In the genomic region with DNA sequence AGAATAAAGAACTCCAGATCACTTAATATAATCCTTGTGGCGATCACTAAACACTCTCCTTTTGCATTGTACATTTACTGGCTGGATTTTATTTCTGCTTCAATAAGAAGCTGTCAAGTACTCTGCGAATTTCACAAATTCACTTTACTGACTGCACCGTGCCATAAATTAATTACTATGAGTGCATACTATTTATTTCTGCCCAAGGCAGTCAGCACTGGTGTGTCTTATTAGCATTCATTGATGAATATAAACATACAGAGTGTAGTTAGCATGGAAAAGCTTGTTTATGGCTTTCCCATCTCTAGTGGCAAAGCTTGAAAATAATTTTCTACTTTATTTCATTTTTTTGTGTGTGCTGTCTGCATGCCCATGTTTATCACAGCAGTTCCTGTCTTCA, we compare ENCODE assay signal across 20 mouse cellular contexts.
DNase-seq lines count a peak whose midpoint lies in the region; ATAC-seq and TF ChIP-seq lines count a peak whose summit lies in the region.
"Had no signal": no experiment of that assay in that cellular context is flagged by ENCODE, and none has a peak within 500 bp of the region (broad histone marks: within the 10 kb centered on the region; RNA-seq: fewer than 3 reads in every experiment).

No protein-coding gene starts in this region.

- no peak for DNase-seq in forebrain, postnatal 0 days
- no peak for DNase-seq in hindbrain, embryonic 14.5 days (ENCODE audit: low spot score)
- no peak for DNase-seq in hindbrain, postnatal 0 days (ENCODE audit: low spot score)
- peak; percentile 26 for DNase-seq in midbrain, embryonic 14.5 days
- peak; percentile 36 for DNase-seq in brain, embryonic 14.5 days (ENCODE audit: low read depth)
- DNase-seq: adrenal gland, adult 2 months; adrenal gland, postnatal 10 days; adrenal gland, postnatal 25 days; cerebellum, adult 11-12 months; cerebellum, adult 2 months; cerebellum, adult 9-10 months; cerebellum, postnatal 10 days; cerebellum, postnatal 25 days had no signal

- no peak for TF ChIP-seq POLR2A in brain, embryonic 14.5 days (IDR thresholded peaks at IDR 0.05; ENCODE audit: borderline replicate concordance, extremely low read depth, insufficient read depth, insufficient read length, poor library complexity, severe bottlenecking)

- H3K9ac ChIP-seq in forebrain, postnatal 0 days: no peak overlapping the region
- no peak overlapping the region for H3K9ac ChIP-seq in forebrain, embryonic 13.5 days
- no peak overlapping the region for H3K9ac ChIP-seq in hindbrain, embryonic 14.5 days
- H3K9ac ChIP-seq in hindbrain, postnatal 0 days (replicated peaks; ENCODE audit: low read length): no peak overlapping the region
- H3K9ac ChIP-seq in midbrain, embryonic 14.5 days (replicated peaks; ENCODE audit: low read length): no peak overlapping the region
- H3K9ac ChIP-seq in midbrain, embryonic 13.5 days (replicated peaks): no peak overlapping the region
- H3K9ac ChIP-seq in heart, embryonic 12.5 days: no peak overlapping the region
- H3K9ac ChIP-seq: embryonic facial prominence, embryonic 12.5 days; forebrain, embryonic 12.5 days; forebrain, embryonic 15.5 days had no signal

- no peak overlapping the region for H3K4me2 ChIP-seq in forebrain, postnatal 0 days (ENCODE audit: low read depth)
- H3K4me2 ChIP-seq in forebrain, embryonic 13.5 days: no peak overlapping the region
- no peak overlapping the region for H3K4me2 ChIP-seq in hindbrain, embryonic 14.5 days (replicated peaks)
- no peak overlapping the region for H3K4me2 ChIP-seq in hindbrain, postnatal 0 days (ENCODE audit: low read depth, low read length)
- no peak overlapping the region for H3K4me2 ChIP-seq in midbrain, embryonic 14.5 days (ENCODE audit: low read length)
- no peak overlapping the region for H3K4me2 ChIP-seq in midbrain, embryonic 13.5 days (replicated peaks)
- H3K4me2 ChIP-seq in heart, embryonic 12.5 days: no peak overlapping the region
- H3K4me2 ChIP-seq: embryonic facial prominence, embryonic 12.5 days; forebrain, embryonic 12.5 days; forebrain, embryonic 15.5 days had no signal

- no peaks in the 10 kb centered on the region for H3K4me1 ChIP-seq in forebrain, postnatal 0 days (ENCODE audit: insufficient read depth)
- H3K4me1 ChIP-seq in forebrain, embryonic 13.5 days: no peaks in the 10 kb centered on the region
- 0 out of 2 replicates have a peak, but pooled peaks cover 5% of the 10 kb centered on the region for H3K4me1 ChIP-seq in hindbrain, embryonic 14.5 days (replicated peaks; ENCODE audit: control insufficient read depth, insufficient read depth, low read length)
- no peaks in the 10 kb centered on the region for H3K4me1 ChIP-seq in hindbrain, postnatal 0 days (ENCODE audit: insufficient read depth, low read length)
- no peaks in the 10 kb centered on the region for H3K4me1 ChIP-seq in midbrain, embryonic 14.5 days (ENCODE audit: control insufficient read depth, insufficient read depth, low read length)
- H3K4me1 ChIP-seq in midbrain, embryonic 13.5 days (replicated peaks): no peaks in the 10 kb centered on the region
- no peaks in the 10 kb centered on the region for H3K4me1 ChIP-seq in heart, embryonic 12.5 days (replicated peaks)
- H3K4me1 ChIP-seq: embryonic facial prominence, embryonic 10.5 days; embryonic facial prominence, embryonic 12.5 days; forebrain, embryonic 12.5 days; forebrain, embryonic 15.5 days had no signal

- TF ChIP-seq CTCF in forebrain, postnatal 0 days (IDR thresholded peaks at IDR 0.05; ENCODE audit: low read depth): no peak
- no peak for TF ChIP-seq CTCF in hindbrain, postnatal 0 days (IDR thresholded peaks at IDR 0.05; ENCODE audit: low read depth)
- TF ChIP-seq CTCF in brain, embryonic 14.5 days (IDR thresholded peaks at IDR 0.05; ENCODE audit: borderline replicate concordance, extremely low read depth, insufficient read depth, insufficient read length): no peak

- no peak overlapping the region for H3K4me3 ChIP-seq in forebrain, postnatal 0 days (ENCODE audit: low read depth, low read length)
- H3K4me3 ChIP-seq in forebrain, embryonic 13.5 days: no peak overlapping the region
- H3K4me3 ChIP-seq in hindbrain, embryonic 14.5 days (replicated peaks; ENCODE audit: low read length): no peak overlapping the region
- H3K4me3 ChIP-seq in hindbrain, postnatal 0 days (ENCODE audit: low read length): no peak overlapping the region
- H3K4me3 ChIP-seq in midbrain, embryonic 14.5 days (replicated peaks; ENCODE audit: low read depth, low read length): no peak overlapping the region
- H3K4me3 ChIP-seq in midbrain, embryonic 13.5 days (replicated peaks): no peak overlapping the region
- no peak overlapping the region for H3K4me3 ChIP-seq in heart, embryonic 12.5 days
- H3K4me3 ChIP-seq: embryonic facial prominence, embryonic 10.5 days; embryonic facial prominence, embryonic 12.5 days; forebrain, embryonic 12.5 days; forebrain, embryonic 15.5 days had no signal

- no peaks in the 10 kb centered on the region for H3K36me3 ChIP-seq in forebrain, postnatal 0 days (ENCODE audit: insufficient read depth)
- H3K36me3 ChIP-seq in forebrain, embryonic 13.5 days (ENCODE audit: poor library complexity, severe bottlenecking): no peaks in the 10 kb centered on the region
- no peaks in the 10 kb centered on the region for H3K36me3 ChIP-seq in hindbrain, embryonic 14.5 days (replicated peaks; ENCODE audit: control insufficient read depth, insufficient read depth)
- H3K36me3 ChIP-seq in hindbrain, postnatal 0 days (ENCODE audit: insufficient read depth, low read length): no peaks in the 10 kb centered on the region
- no peaks in the 10 kb centered on the region for H3K36me3 ChIP-seq in midbrain, embryonic 14.5 days (ENCODE audit: control insufficient read depth, insufficient read depth, low read length)
- no peaks in the 10 kb centered on the region for H3K36me3 ChIP-seq in midbrain, embryonic 13.5 days
- H3K36me3 ChIP-seq in heart, embryonic 12.5 days: no peaks in the 10 kb centered on the region
- H3K36me3 ChIP-seq: embryonic facial prominence, embryonic 10.5 days; embryonic facial prominence, embryonic 12.5 days; forebrain, embryonic 12.5 days; forebrain, embryonic 15.5 days had no signal

- no peaks in the 10 kb centered on the region for H3K27me3 ChIP-seq in forebrain, postnatal 0 days (ENCODE audit: insufficient read depth, low read length)
- H3K27me3 ChIP-seq in forebrain, embryonic 13.5 days: no peaks in the 10 kb centered on the region
- no peaks in the 10 kb centered on the region for H3K27me3 ChIP-seq in hindbrain, embryonic 14.5 days (ENCODE audit: control insufficient read depth, insufficient read depth, low read length)
- no peaks in the 10 kb centered on the region for H3K27me3 ChIP-seq in hindbrain, postnatal 0 days (ENCODE audit: insufficient read depth, low read length)
- H3K27me3 ChIP-seq in midbrain, embryonic 14.5 days (ENCODE audit: control insufficient read depth, insufficient read depth, low read length): no peaks in the 10 kb centered on the region
- no peaks in the 10 kb centered on the region for H3K27me3 ChIP-seq in midbrain, embryonic 13.5 days
- H3K27me3 ChIP-seq in heart, embryonic 12.5 days (replicated peaks): no peaks in the 10 kb centered on the region
- H3K27me3 ChIP-seq: embryonic facial prominence, embryonic 12.5 days; forebrain, embryonic 12.5 days; forebrain, embryonic 15.5 days had no signal

- H3K9me3 ChIP-seq in forebrain, postnatal 0 days (ENCODE audit: low read length): no peaks in the 10 kb centered on the region
- H3K9me3 ChIP-seq in forebrain, embryonic 13.5 days (replicated peaks): no peaks in the 10 kb centered on the region
- no peaks in the 10 kb centered on the region for H3K9me3 ChIP-seq in hindbrain, embryonic 14.5 days (ENCODE audit: control insufficient read depth, low read length)
- H3K9me3 ChIP-seq in hindbrain, postnatal 0 days (ENCODE audit: low read length): no peaks in the 10 kb centered on the region
- H3K9me3 ChIP-seq in midbrain, embryonic 14.5 days (ENCODE audit: control insufficient read depth, low read length): no peaks in the 10 kb centered on the region
- no peaks in the 10 kb centered on the region for H3K9me3 ChIP-seq in midbrain, embryonic 13.5 days
- H3K9me3 ChIP-seq in heart, embryonic 12.5 days (replicated peaks): no peaks in the 10 kb centered on the region
- H3K9me3 ChIP-seq: embryonic facial prominence, embryonic 10.5 days; embryonic facial prominence, embryonic 12.5 days; forebrain, embryonic 12.5 days; forebrain, embryonic 15.5 days had no signal

- H3K27ac ChIP-seq in forebrain, postnatal 0 days (ENCODE audit: low read depth, low read length): no peak overlapping the region
- no peak overlapping the region for H3K27ac ChIP-seq in forebrain, embryonic 13.5 days
- H3K27ac ChIP-seq in hindbrain, embryonic 14.5 days: 0 out of 2 replicates have a peak overlapping the region, but pooled peaks have one; percentile 9
- no peak overlapping the region for H3K27ac ChIP-seq in hindbrain, postnatal 0 days
- H3K27ac ChIP-seq in midbrain, embryonic 14.5 days (replicated peaks; ENCODE audit: low read depth, low read length): no peak overlapping the region
- no peak overlapping the region for H3K27ac ChIP-seq in midbrain, embryonic 13.5 days
- no peak overlapping the region for H3K27ac ChIP-seq in heart, embryonic 12.5 days (ENCODE audit: poor library complexity, severe bottlenecking)
- H3K27ac ChIP-seq: embryonic facial prominence, embryonic 10.5 days; embryonic facial prominence, embryonic 12.5 days; forebrain, embryonic 12.5 days; forebrain, embryonic 15.5 days had no signal

- 37% methylated on average over 3 of the region's 3 CpGs for WGBS in forebrain, postnatal 0 days
- 69% methylated on average over 3 of the region's 3 CpGs for WGBS in forebrain, embryonic 13.5 days
- WGBS in hindbrain, embryonic 14.5 days: 63% methylated on average over 3 of the region's 3 CpGs
- 64% methylated on average over 3 of the region's 3 CpGs for WGBS in hindbrain, postnatal 0 days
- WGBS in midbrain, embryonic 14.5 days: 68% methylated on average over 3 of the region's 3 CpGs
- WGBS in midbrain, embryonic 13.5 days: 74% methylated on average over 3 of the region's 3 CpGs
- WGBS in heart, embryonic 12.5 days: 70% methylated on average over 3 of the region's 3 CpGs

- 0 out of 2 replicates have a peak, but pooled peaks have one; percentile 14 for ATAC-seq in forebrain, postnatal 0 days
- no peak for ATAC-seq in forebrain, embryonic 13.5 days
- no peak for ATAC-seq in hindbrain, embryonic 14.5 days (ENCODE audit: low FRiP score)
- ATAC-seq in hindbrain, postnatal 0 days: no peak
- ATAC-seq in midbrain, embryonic 14.5 days (ENCODE audit: low FRiP score, low TSS enrichment): no peak
- no peak for ATAC-seq in midbrain, embryonic 13.5 days
- ATAC-seq in heart, embryonic 12.5 days (ENCODE audit: insufficient number of reproducible peaks, low FRiP score): no peak

Comparison
In these comparisons a context has a peak if more than half of its experiments do, and no peak if none do; other contexts are left out.
1. DNase-seq: peak in midbrain, embryonic 14.5 days (single experiment) and brain, embryonic 14.5 days (single experiment); none in forebrain, postnatal 0 days (single experiment), hindbrain, embryonic 14.5 days (single experiment) and hindbrain, postnatal 0 days (single experiment).